Mouse (Mus musculus): ENCODE measurements around the gene Cpsf7. TPM values are rescaled to one million over a fixed set of nuclear protein-coding genes. Genes with fewer than 3 reads are reported as not detected.

Cpsf7 gene
- total RNA-seq, 1 experiment, result 38.0 TPM

GRCm38 (mm10) chr19:10523483-10524080 lies 1.5 kb upstream of the Cpsf7 start:
- H3K36me3 ChIP-seq (ENCODE audit: control insufficient read depth, insufficient read depth, low read length, poor library complexity, severe bottlenecking), result peaks cover 6% of the 10 kb centered on the region
- TF ChIP-seq MAFK (IDR thresholded peaks at IDR 0.05; ENCODE audit: insufficient read depth, low read depth, low read length) (no peak), ZC3H11A (IDR thresholded peaks at IDR 0.05; ENCODE audit: borderline replicate concordance, low read depth, low read length) (no peak), CHD2 (IDR thresholded peaks at IDR 0.05; ENCODE audit: low read depth, low read length) (no peak), ZNF384 (IDR thresholded peaks at IDR 0.05; ENCODE audit: low read depth, low read length) (no peak), HCFC1 (IDR thresholded peaks at IDR 0.05; ENCODE audit: borderline replicate concordance, insufficient read depth, low read length) (no peak)
- H3K4me3 ChIP-seq (ENCODE audit: insufficient read depth in 1 of 2, low read depth in 1 of 2, low read length in 2 of 2, poor library complexity in 1 of 2, severe bottlenecking in 1 of 2), result no peak overlapping the region
- peaks cover 0 to 2% of the 10 kb centered on the region in 2 experiments; a peak in 2 of 4 replicates for H3K4me1 ChIP-seq (ENCODE audit: control insufficient read depth in 2 of 2, insufficient read depth in 2 of 2, low read length in 2 of 2, poor library complexity in 1 of 2)
- H3K9me3 ChIP-seq (ENCODE audit: control insufficient read depth, insufficient read depth, low read depth, low read length), result no peaks in the 10 kb centered on the region
- no peak for DNase-seq (ENCODE audit: low read depth, low spot score)
- in situ Hi-C loops (cut with MboI; ENCODE audit: low sequenced_read_pairs in 2 of 2, unreplicated experiment in 2 of 2), result no loop called here
- no peak overlapping the region for H3K9ac ChIP-seq (ENCODE audit: insufficient read depth, low read depth, low read length, poor library complexity, severe bottlenecking)
- H3K27ac ChIP-seq (ENCODE audit: insufficient read depth, low read depth, low read length, poor library complexity, severe bottlenecking), result no peak overlapping the region

GRCm38 (mm10) chr19:10524784-10525105 lies 321 bp upstream of the Cpsf7 start:
- peak overlapping the region; percentile 71 for H3K27ac ChIP-seq (ENCODE audit: insufficient read depth, low read depth, low read length, poor library complexity, severe bottlenecking)
- DNase-seq (ENCODE audit: low read depth, low spot score), result no peak
- peak overlapping the region; percentile 81 to 90 for H3K4me3 ChIP-seq (ENCODE audit: insufficient read depth in 1 of 2, low read depth in 1 of 2, low read length in 2 of 2, poor library complexity in 1 of 2, severe bottlenecking in 1 of 2)
- in situ Hi-C loops (cut with MboI; ENCODE audit: low sequenced_read_pairs in 2 of 2, unreplicated experiment in 2 of 2), result no loop called here
- peaks cover 6% of the 10 kb centered on the region for H3K36me3 ChIP-seq (ENCODE audit: control insufficient read depth, insufficient read depth, low read length, poor library complexity, severe bottlenecking)
- TF ChIP-seq ZC3H11A (IDR thresholded peaks at IDR 0.05; ENCODE audit: borderline replicate concordance, low read depth, low read length) (no peak), HCFC1 (IDR thresholded peaks at IDR 0.05; ENCODE audit: borderline replicate concordance, insufficient read depth, low read length) (peak; percentile 63; the same call in 1 of the 2 replicates)
- peaks cover 0 to 2% of the 10 kb centered on the region in 2 experiments; a peak in 2 of 4 replicates for H3K4me1 ChIP-seq (ENCODE audit: control insufficient read depth in 2 of 2, insufficient read depth in 2 of 2, low read length in 2 of 2, poor library complexity in 1 of 2)
- H3K9me3 ChIP-seq (ENCODE audit: control insufficient read depth, insufficient read depth, low read depth, low read length), result no peaks in the 10 kb centered on the region
- peak overlapping the region; percentile 97 for H3K9ac ChIP-seq (ENCODE audit: insufficient read depth, low read depth, low read length, poor library complexity, severe bottlenecking)

- Histone ChIP-seq H3K36me3 (ENCODE audit: control insufficient read depth, insufficient read depth, low read length, poor library complexity, severe bottlenecking) (peaks cover 8% of the 10 kb centered on the region), H3K27ac (ENCODE audit: insufficient read depth, low read depth, low read length, poor library complexity, severe bottlenecking) (peak within 1 kb of the TSS; percentile 94), H3K4me3 (ENCODE audit: insufficient read depth in 1 of 2, low read depth in 1 of 2, low read length in 2 of 2, poor library complexity in 1 of 2, severe bottlenecking in 1 of 2) (peak within 1 kb of the TSS; percentile 81 to 90), H3K9ac (ENCODE audit: insufficient read depth, low read depth, low read length, poor library complexity, severe bottlenecking) (peak within 1 kb of the TSS; percentile 97), H3K9me3 (ENCODE audit: control insufficient read depth, insufficient read depth, low read depth, low read length) (no peaks in the 10 kb centered on the region), H3K4me1 (ENCODE audit: control insufficient read depth in 2 of 2, insufficient read depth in 2 of 2, low read length in 2 of 2, poor library complexity in 1 of 2) (peaks cover 0 to 2% of the 10 kb centered on the region in 2 experiments; a peak in 2 of 4 replicates)
- in situ Hi-C loops (cut with MboI; ENCODE audit: low sequenced_read_pairs in 2 of 2, unreplicated experiment in 2 of 2), result no loop called here
- no peak for TF ChIP-seq HCFC1 (IDR thresholded peaks at IDR 0.05; ENCODE audit: borderline replicate concordance, insufficient read depth, low read length)
- peak; percentile 39 for DNase-seq (ENCODE audit: low read depth, low spot score)
Measured at GRCm38 (mm10) chr19:10525910-10526309, 844 bp downstream of the Cpsf7 start, which contains the start of gene Sdhaf2. Gene Sdhaf2 (minus strand): TSS chr19:10526142.

GRCm38 (mm10) chr19:10530082-10530481 lies 5.0 kb downstream of the Cpsf7 start:
- DNase-seq (ENCODE audit: low read depth, low spot score), result peak; percentile 22
- Histone ChIP-seq H3K27ac (ENCODE audit: insufficient read depth, low read depth, low read length, poor library complexity, severe bottlenecking) (no peak overlapping the region), H3K4me1 (ENCODE audit: control insufficient read depth in 2 of 2, insufficient read depth in 2 of 2, low read length in 2 of 2, poor library complexity in 1 of 2) (no peaks in the 10 kb centered on the region; a peak in 1 of 4 replicates), H3K36me3 (ENCODE audit: control insufficient read depth, insufficient read depth, low read length, poor library complexity, severe bottlenecking) (peaks cover 22% of the 10 kb centered on the region), H3K9ac (ENCODE audit: insufficient read depth, low read depth, low read length, poor library complexity, severe bottlenecking) (no peak overlapping the region), H3K9me3 (ENCODE audit: control insufficient read depth, insufficient read depth, low read depth, low read length) (no peaks in the 10 kb centered on the region), H3K4me3 (ENCODE audit: insufficient read depth in 1 of 2, low read depth in 1 of 2, low read length in 2 of 2, poor library complexity in 1 of 2, severe bottlenecking in 1 of 2) (no peak overlapping the region)
- TF ChIP-seq MAFK (IDR thresholded peaks at IDR 0.05; ENCODE audit: insufficient read depth, low read depth, low read length) (no peak), ZC3H11A (IDR thresholded peaks at IDR 0.05; ENCODE audit: borderline replicate concordance, low read depth, low read length) (0 out of 2 replicates have a peak, but pooled peaks have one; percentile 1)
- in situ Hi-C loops (cut with MboI; ENCODE audit: low sequenced_read_pairs in 2 of 2, unreplicated experiment in 2 of 2), result no loop called here

GRCm38 (mm10) chr19:10539454-10539853 lies 14.4 kb downstream of the Cpsf7 start:
- Histone ChIP-seq H3K36me3 (ENCODE audit: control insufficient read depth, insufficient read depth, low read length, poor library complexity, severe bottlenecking) (peaks cover 38% of the 10 kb centered on the region), H3K4me1 (ENCODE audit: control insufficient read depth in 2 of 2, insufficient read depth in 2 of 2, low read length in 2 of 2, poor library complexity in 1 of 2) (no peaks in the 10 kb centered on the region), H3K4me3 (ENCODE audit: insufficient read depth in 1 of 2, low read depth in 1 of 2, low read length in 2 of 2, poor library complexity in 1 of 2, severe bottlenecking in 1 of 2) (no peak overlapping the region), H3K27ac (ENCODE audit: insufficient read depth, low read depth, low read length, poor library complexity, severe bottlenecking) (no peak overlapping the region), H3K9me3 (ENCODE audit: control insufficient read depth, insufficient read depth, low read depth, low read length) (no peaks in the 10 kb centered on the region), H3K9ac (ENCODE audit: insufficient read depth, low read depth, low read length, poor library complexity, severe bottlenecking) (no peak overlapping the region)
- DNase-seq (ENCODE audit: low read depth, low spot score), result no peak
- TF ChIP-seq ZC3H11A (IDR thresholded peaks at IDR 0.05; ENCODE audit: borderline replicate concordance, low read depth, low read length), result no peak
- no peak for TF ChIP-seq CHD2 (IDR thresholded peaks at IDR 0.05; ENCODE audit: low read depth, low read length)
- TF ChIP-seq MAFK (IDR thresholded peaks at IDR 0.05; ENCODE audit: insufficient read depth, low read depth, low read length), result no peak
- no peak for TF ChIP-seq ZNF384 (IDR thresholded peaks at IDR 0.05; ENCODE audit: low read depth, low read length)
- no peak for TF ChIP-seq HCFC1 (IDR thresholded peaks at IDR 0.05; ENCODE audit: borderline replicate concordance, insufficient read depth, low read length)
- in situ Hi-C loops (cut with MboI; ENCODE audit: low sequenced_read_pairs in 2 of 2, unreplicated experiment in 2 of 2), result no loop called here
